Mouse (Mus musculus) MEL-GATA-1-ER (cell line): ENCODE measurements around the gene Zfp87.
A peak's percentile ranks its signal among the peaks of the same experiment; 100 is the strongest.

ENCODE experiments used
- DNase-seq: peaks from one replicate; pipeline ENCODE4 v3.0.0-alpha.2; 2012; ENCODE audit warnings: low read depth; ENCODE audit errors: extremely low read depth

The Zfp87 gene

DNA sequence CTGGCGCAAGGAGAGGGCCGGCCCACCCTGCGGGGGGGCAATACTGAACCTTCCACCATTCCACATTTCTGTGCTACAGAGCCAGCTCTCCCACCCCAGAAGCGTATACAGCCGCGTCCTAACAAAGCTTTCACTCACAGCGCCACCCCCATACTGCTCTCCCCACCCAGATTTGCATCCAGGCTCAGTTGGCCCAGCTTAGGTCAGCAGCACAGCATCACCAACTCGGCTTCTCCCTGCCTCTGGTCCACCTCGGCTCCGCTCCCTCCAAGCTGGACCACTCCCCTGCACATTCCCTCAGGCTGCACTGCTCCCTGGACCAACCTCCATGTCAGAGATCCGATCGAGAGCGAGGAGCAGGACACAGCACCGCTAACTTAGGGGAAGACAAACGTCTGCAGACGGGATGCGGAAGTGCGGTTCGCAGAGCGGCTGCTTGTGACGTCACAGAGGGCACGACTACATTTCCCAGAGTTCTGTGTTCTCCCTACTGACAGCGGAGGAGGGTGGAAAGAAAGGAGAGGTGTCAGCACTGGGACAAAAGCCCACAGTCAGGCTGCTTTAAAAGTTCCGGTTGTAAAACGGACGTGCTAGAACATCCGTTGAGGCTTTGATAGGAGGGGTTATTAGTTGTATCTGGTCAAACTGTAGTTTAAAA is at the start of gene Zfp87, which contains the start of gene Gm26965:
Zfp87 (minus strand) TSS at position 425 of the 658 bp plus-strand sequence.
Gm26965 (minus strand) TSS at position 399 of the 658 bp plus-strand sequence.
- peak; percentile 97 for DNase-seq

DNA sequence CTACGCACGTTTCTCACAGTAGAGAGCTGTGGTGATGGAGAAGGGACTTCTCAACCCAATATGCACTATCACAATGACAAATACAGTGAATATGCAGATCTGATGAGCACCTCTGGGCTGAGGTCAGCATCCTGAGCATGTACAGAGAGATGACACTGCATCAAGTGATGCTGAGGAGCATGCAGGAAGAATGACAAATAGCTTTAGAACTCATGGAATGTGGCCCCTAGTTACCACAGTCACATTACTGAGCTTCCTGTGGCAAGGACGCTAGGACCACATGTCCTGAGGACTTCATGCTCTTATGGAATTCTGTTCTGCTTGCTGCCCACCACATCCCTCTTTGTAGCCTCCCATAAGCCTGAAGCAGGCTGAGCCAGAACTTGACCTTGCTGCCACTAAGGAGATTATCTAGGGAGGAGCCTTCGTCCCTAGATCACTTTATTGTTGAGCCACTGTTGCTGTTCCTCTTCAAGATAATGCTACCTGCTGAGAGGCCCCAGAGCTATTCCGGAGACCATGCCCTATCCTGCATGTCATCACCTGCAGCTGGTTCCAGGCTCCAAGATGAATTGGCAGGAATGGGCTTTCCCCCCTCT is 46.7 kb upstream of the Zfp87 start:
- no peak for DNase-seq

DNA sequence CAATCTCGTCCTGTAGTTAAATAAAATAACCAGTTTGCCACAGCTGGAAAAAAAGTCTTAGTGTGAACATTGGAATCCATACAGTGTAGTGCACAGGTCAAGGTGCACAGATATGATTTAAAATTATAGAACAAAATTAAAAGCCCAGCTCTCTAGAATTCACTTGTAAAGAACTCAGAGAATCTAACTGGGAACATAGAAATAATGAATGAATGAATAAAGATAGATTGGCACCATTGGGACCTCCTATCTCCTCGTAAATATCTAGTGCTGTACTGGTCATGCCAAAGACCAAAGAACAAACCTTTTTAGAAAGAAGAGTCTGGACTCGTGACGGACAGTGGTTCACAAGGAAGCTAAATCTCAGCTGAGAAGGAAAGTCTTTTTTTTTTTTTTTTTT is 27.8 kb upstream of the Zfp87 start, which contains the start of gene Zfp748:
Zfp748 (minus strand) TSS at position 101 of the 400 bp plus-strand sequence.
- no peak for DNase-seq

DNA sequence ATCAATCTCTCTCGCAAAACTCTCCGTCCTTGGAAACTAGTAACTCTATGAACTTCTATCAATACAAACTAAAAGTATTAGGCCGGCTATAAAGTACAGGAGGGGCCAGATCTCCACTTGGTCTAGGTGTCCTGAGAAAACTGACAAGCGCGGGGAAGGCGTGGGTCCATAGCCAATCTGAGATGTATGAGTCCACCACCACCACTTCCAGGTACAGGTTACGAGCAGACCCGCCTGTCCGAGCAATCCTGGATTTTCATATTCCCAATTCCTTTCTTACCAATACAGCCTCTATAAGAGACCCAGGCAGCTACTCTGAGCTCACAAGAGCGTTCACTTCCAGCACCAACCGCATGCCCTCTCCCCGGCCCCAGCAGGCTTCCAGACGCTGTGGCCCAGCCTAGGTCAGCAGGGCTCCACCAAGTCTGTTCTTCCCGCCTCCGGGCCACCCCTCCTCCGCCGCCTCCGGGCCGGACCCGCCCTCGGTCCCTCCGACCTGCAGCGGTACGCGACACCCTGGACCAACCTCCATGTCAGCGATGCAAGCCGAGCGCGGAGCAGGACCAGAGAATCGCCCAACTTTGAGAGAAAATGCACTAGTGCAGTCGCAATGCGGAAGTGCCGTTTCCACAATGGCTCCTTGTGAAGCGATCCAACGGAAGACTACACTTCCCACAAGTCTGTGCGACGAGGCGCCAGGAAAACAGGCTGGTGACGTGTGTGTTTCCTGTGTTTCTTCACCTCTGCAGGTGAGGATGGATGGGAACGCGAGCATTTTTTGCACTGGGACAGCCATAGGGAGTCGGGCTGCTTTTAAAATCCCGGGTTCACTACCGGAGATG is 26.7 kb upstream of the Zfp87 start:
- peak; percentile 86 for DNase-seq

DNA sequence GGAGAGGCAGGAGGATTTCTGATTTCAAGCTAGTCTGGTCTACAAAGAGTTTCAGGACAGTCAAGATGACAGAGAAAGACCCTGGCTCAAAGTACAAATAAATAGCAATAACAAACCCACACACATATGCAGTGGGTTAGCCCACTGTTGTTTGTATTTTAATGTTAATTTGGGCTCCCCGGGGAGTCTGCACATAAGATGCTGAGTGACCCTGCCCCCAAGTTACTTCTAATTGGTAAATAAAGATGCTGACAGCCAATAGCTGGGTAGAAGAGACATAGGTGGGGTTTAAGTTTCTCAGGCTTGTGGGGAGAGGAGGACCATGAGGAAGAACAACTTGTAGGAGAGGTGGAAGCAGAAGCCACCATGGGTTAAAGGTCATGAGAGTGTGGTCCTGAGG is 20.0 kb upstream of the Zfp87 start:
- no peak for DNase-seq

DNA sequence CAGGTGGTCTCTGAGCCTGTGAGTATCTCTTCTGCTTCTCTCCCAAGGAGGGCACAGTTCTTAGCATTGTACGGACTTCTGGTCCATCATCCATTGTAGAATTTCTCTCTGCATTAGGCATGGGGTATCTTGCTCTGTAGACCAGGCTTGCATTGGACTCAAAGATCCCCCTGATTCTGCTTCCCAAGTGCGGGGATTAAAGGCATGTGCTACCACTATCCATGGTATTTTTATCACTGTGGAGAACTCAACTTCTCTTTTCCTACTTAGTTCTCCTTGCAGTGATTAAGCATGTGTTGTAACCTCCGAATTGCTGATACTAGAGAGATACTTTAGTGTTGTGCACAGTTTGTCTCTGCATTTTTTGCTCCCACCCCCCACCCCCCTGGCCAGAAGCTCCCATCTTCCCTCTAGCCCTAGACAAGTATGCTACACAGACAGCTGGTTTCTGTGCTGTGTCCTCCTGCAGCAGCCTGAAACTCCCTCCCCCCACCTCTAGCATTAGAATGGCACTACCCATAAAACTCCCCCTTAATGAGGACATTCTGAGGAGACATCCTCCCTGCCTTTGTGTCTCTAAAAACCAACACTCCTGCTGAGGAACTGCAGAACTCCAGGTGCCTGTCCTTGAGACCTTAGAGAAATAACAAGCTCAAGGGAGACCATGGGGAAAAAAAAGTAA is 1.2 kb upstream of the Zfp87 start:
- DNase-seq = peak; percentile 47

DNA sequence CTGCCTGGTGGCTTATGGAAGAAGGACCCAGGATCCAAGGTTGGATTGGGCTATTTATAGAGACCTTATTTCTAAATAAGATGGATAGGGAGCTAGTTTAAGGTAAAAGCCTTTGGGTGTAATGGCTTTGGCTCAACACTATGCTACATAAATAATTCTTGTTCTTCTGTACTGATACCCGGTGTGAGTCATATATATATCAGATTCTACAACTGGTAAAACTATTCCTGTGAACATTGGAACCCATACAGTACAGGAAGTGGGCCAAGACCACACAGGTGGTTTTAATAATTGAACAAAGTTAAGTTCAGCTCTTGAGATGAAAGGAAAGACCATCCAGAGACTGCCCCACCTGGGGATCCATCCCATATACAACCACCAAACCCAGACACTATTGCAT is 25.1 kb downstream of the Zfp87 start:
- no peak for DNase-seq

DNA sequence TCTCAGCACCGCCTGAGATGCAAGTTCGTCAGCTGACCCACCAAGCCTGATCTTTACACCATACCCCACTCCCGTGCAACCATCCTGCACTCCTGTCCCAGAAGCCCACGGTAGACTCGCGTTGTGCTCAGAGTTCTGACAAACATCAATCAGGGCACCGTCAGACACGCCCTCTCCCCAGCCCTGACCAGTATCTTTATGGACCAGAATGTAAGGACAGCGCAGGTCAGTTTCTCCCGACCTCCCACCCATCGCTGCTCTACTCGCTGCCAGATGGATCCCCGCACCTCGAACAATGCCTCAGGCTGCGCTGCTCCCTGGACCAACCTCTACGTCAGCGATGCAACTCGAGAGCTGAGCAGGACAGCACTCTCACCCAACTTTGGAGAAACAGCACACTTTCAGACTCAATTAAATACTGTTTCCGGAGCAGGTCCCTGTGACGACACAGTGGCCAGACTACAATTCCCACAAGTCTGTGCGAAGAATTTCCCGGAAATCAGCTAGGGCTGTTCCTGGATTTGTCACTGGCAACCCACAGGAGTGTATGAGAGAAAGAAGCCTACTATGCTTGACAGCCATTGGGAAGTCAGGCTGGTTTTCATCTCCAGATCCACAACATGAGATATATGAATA is 25.8 kb downstream of the Zfp87 start, which contains the start of gene Zfp58:
Zfp58 (minus strand) TSS at position 472 of the 636 bp plus-strand sequence.
- peak; percentile 89 for DNase-seq

DNA sequence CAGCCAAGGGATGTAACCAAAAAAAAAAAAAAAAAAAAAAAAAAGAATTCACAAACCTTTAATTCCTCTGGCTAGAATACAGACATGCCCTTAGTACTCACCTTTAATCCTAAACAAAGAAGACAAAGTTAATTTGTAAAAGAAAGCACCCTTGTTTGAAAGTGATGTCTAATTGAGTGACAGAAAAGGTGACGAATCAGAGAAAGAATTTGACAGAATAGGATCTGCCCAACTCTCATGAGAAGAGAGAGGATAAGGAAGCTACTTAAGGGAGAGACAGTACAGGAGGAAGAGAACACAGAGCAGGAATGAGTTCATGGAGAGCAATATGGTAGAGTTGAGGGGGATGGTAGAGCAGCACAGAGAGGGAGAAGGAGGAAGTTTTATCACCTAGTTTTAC is 30.3 kb downstream of the Zfp87 start:
- DNase-seq = no peak

DNA sequence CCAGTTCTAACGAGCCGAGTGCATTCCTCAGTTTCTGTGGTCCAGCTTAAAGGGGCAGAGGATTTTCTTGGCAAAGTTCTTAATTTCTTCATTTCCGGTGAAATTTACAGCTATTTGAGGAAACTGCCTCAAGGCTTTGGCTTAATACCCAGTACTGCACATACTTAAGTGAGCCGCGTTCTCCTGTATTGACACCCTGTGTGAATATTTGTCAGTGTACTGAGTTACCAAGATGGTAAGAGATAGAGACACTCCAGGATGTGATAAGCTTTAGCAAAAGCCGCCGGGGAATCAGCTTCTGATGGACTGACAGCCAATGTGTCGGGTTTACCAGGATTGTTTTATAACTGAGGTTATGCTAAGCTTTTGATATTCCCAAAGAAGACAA is 41.6 kb downstream of the Zfp87 start:
- no peak for DNase-seq

DNA sequence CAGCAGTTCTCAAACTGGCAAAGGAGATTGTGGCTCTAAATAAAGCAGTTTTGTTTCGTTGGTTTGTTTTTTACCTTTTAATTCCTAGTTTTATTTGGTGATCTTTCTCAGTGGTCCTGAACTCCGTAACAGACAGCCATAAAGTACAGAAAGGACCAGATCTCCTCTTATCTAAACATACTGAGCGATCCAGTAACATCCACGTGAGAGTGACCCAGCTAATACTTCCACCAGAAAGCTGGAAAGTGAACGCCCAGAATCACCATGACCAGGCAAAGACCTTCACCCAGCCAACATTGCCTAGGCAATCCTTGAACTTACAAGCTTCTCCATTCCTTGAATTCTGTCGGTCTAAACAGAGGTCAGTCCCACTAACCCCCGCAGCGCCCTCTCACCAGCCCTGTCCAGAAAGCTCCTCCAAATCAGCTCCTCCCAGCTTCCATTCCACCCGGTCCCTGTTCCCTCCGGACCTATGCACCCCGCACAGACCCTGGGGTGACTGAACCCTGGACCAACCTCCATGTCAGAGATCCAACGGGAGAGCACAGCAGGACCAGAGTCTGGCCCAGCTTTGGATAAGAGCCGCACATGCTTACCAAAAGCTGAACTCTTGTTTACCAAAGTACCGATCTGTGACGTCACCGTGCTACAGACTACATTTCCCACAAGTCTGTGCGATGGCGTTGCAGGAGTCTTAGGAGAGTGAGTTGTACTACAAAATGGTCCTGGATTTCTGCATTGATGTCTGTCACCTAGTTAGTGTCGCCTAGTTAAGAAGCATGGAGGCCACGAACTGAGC is 42.2 kb downstream of the Zfp87 start, which contains the start of gene Zfp874b:
Zfp874b (minus strand) TSS at position 634 of the 799 bp plus-strand sequence.
- peak; percentile 90 for DNase-seq

DNA sequence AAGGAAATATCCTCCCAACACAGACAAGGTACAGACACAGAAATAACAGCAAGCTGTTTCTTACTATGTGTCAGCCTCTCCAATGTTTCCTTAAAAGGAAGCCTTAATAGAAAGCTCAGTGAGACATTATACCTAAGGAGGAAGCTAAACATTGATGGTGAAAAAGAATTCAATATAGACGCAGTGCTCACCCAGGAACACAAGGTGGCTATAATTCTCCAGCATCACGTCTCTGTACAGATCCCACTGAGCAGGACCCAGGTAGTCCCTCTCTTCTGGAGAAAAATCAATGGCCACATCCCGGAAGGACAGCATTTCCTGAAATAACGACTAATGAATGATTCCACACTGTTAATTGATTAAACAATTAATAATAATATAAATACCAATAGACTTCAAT is 44.4 kb downstream of the Zfp87 start:
- DNase-seq = no peak

DNA sequence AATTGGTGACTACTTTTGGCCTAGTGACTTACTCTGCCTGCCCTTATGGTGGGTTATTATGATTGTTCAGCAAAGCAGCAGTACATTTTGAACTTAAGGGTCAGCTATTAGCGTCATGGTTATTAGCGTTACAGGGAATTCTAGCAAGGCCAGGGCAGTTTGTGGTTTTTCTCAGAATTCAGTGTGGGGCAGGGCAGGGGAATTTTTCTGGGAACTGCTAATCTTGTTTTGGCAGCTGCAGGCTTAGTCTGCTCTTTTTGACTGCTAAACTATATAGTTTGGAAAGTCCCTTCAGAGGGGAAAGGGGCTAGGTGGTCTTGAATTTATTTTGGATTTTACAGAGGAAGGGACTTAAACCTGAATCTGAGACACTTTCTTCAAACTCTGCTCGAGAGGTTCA is 56.7 kb downstream of the Zfp87 start:
- no peak for DNase-seq
